Mouse (Mus musculus) CH12.LX (cell line): Measurements from ENCODE around the gene Ehd1. TPM values are rescaled to one million over a fixed set of nuclear protein-coding genes. Genes with fewer than 3 reads are reported as not detected.

Source experiments
- DNase-seq: peaks from one replicate; pipeline ENCODE4 v3.0.0-alpha.2; 2013; ENCODE audit errors: extremely low read depth
- H3K27ac ChIP-seq: 2 replicates; pipeline ENCODE4 v1.5.1; 2012; ENCODE audit warnings: low read depth, mild to moderate bottlenecking, control low read depth, moderate library complexity; ENCODE audit not compliant: insufficient read depth
- H3K27me3 ChIP-seq: replicated peaks from 2 replicates; pipeline ENCODE3; 2012; ENCODE audit warnings: inconsistent platforms
- H3K36me3 ChIP-seq, 2 experiments: replicated peaks in 1 of 2; 2 replicates each; pipeline versions ENCODE3 to v1.6.1; 2012; ENCODE audit warnings: inconsistent platforms in 1 of 2, low read length in 1 of 2, mild to moderate bottlenecking in 1 of 2, mixed read lengths in 1 of 2, moderate library complexity in 1 of 2; ENCODE audit not compliant: control insufficient read depth in 1 of 2, insufficient read depth in 1 of 2
- H3K4me1 ChIP-seq, 2 experiments: 2 replicates each; pipeline ENCODE4 v1.6.1; 2012; ENCODE audit warnings: inconsistent platforms in 1 of 2, moderate library complexity in 1 of 2; ENCODE audit not compliant: insufficient read depth in 2 of 2, control insufficient read depth in 1 of 2
- H3K4me2 ChIP-seq: 2 replicates; pipeline ENCODE4 v1.6.1; 2012; ENCODE audit warnings: low read depth, mild to moderate bottlenecking, control low read depth; ENCODE audit not compliant: poor library complexity, insufficient read depth, severe bottlenecking
- H3K4me3 ChIP-seq, 3 experiments: fragments of 150-350 bp in 1 of 3; sonication (generic) in 1 of 3; replicated peaks in 1 of 3; 2 replicates each; pipeline versions ENCODE3 to v1.5.1; 2011 to 2012; ENCODE audit warnings: low read depth in 2 of 3, low read length in 2 of 3, mild to moderate bottlenecking in 2 of 3, moderate library complexity in 2 of 3, control low read depth in 1 of 3, improper control_type of control experiment in 1 of 3, inconsistent platforms in 1 of 3, mixed read lengths in 1 of 3; ENCODE audit not compliant: poor library complexity in 1 of 3
- H3K79me2 ChIP-seq: replicated peaks from 2 replicates; pipeline ENCODE4 v1.6.1; 2012; ENCODE audit warnings: mild to moderate bottlenecking, moderate library complexity; ENCODE audit not compliant: control insufficient read depth, poor library complexity, insufficient read depth, severe bottlenecking; ENCODE audit errors: extremely low read depth
- H3K9ac ChIP-seq: 2 replicates; pipeline ENCODE4 v1.6.1; 2012; ENCODE audit warnings: low read depth, mild to moderate bottlenecking, control low read depth, moderate library complexity; ENCODE audit not compliant: insufficient read depth
- H3K9me3 ChIP-seq: replicated peaks from 2 replicates; pipeline ENCODE3; 2012; ENCODE audit warnings: low read length, inconsistent platforms, mixed read lengths
- CHD1 ChIP-seq: IDR thresholded peaks from 2 replicates; pipeline ENCODE4 v1.6.1; 2012; ENCODE audit warnings: low read depth, low read length, improper control_type of control experiment, inconsistent platforms
- E2F4 ChIP-seq: IDR thresholded peaks from 2 replicates; pipeline ENCODE4 v1.6.1; 2011; ENCODE audit warnings: low read depth, low read length, improper control_type of control experiment; ENCODE audit not compliant: insufficient replicate concordance
- ETS1 ChIP-seq: conservative IDR thresholded peaks from 2 replicates; pipeline ENCODE4 v1.6.1; 2012; ENCODE audit warnings: low read depth, mild to moderate bottlenecking, inconsistent platforms, low read length, improper control_type of control experiment, moderate library complexity
- GABPA ChIP-seq: IDR thresholded peaks from 2 replicates; pipeline ENCODE4 v1.6.1; 2012; ENCODE audit warnings: low read depth, low read length, improper control_type of control experiment, inconsistent platforms; ENCODE audit not compliant: insufficient replicate concordance
- IRF4 ChIP-seq: IDR thresholded peaks from 2 replicates; pipeline ENCODE4 v1.6.1; 2014; ENCODE audit warnings: low read depth, mild to moderate bottlenecking, inconsistent platforms, low read length, improper control_type of control experiment
- MAX ChIP-seq: IDR thresholded peaks from 2 replicates; pipeline ENCODE4 v1.6.1; 2011; ENCODE audit warnings: low read length, improper control_type of control experiment
- MEF2A ChIP-seq: IDR thresholded peaks from 2 replicates; pipeline ENCODE4 v1.6.1; 2014; ENCODE audit warnings: low read depth, mild to moderate bottlenecking, inconsistent platforms, low read length, improper control_type of control experiment, borderline replicate concordance
- POLR2A ChIP-seq: IDR thresholded peaks from 2 replicates; pipeline ENCODE4 v1.6.1; 2011; ENCODE audit warnings: low read depth, mild to moderate bottlenecking, improper control_type of control experiment, low read length
- RAD21 ChIP-seq: IDR thresholded peaks from 2 replicates; pipeline ENCODE4 v1.6.1; 2011; ENCODE audit warnings: low read depth, mild to moderate bottlenecking, low read length, improper control_type of control experiment, moderate library complexity
- SIN3A ChIP-seq: IDR thresholded peaks from 2 replicates; pipeline ENCODE4 v1.6.1; 2012; ENCODE audit warnings: low read length, improper control_type of control experiment, inconsistent platforms
- SMC3 ChIP-seq: IDR thresholded peaks from 2 replicates; pipeline ENCODE4 v1.6.1; 2011; ENCODE audit warnings: low read depth, low read length, improper control_type of control experiment
- ZC3H11A ChIP-seq: IDR thresholded peaks from 2 replicates; pipeline ENCODE4 v1.6.1; 2012; ENCODE audit warnings: low read depth, mild to moderate bottlenecking, inconsistent platforms, low read length, improper control_type of control experiment
- dilution Hi-C: fragments of 300-500 bp; cut with MboI; formaldehyde crosslinking; loops from 2 replicates; pipeline ENCODE4 v1.14.3; 2020; ENCODE audit warnings: low sequenced_read_pairs; ENCODE audit not compliant: extremely low pct_unique_long_range_greater_than_20kb, extremely low pct_ligation_motif_present
- in situ Hi-C: fragments of 300-500 bp; cut with MboI; formaldehyde crosslinking; loops from 3 replicates; pipeline ENCODE4 v1.14.3; 2019; ENCODE audit warnings: low sequenced_read_pairs, low pct_ligation_motif_present, low pct_unique_long_range_greater_than_20kb, mixed read lengths
- polyA plus RNA-seq: library from polyadenylated mRNA; unstranded; fragments of >175 nt; gene quantifications from 2 replicates; pipeline ENCODE4 v1.2.1, GENCODE M21; 2012; ENCODE audit warnings: low read depth; ENCODE audit not compliant: insufficient read length
- total RNA-seq, 2 experiments: library from RNA; depleted of rRNA; stranded (reverse); fragments of 300-350 nt in 1 of 2; fragments of >200 nt in 1 of 2; gene quantifications; 2 replicates each; pipeline ENCODE4 v1.2.3; 2012 to 2014

Gene Ehd1
- total and polyA plus RNA-seq, 3 experiments: 131 to 400 (median 245) TPM

DNA sequence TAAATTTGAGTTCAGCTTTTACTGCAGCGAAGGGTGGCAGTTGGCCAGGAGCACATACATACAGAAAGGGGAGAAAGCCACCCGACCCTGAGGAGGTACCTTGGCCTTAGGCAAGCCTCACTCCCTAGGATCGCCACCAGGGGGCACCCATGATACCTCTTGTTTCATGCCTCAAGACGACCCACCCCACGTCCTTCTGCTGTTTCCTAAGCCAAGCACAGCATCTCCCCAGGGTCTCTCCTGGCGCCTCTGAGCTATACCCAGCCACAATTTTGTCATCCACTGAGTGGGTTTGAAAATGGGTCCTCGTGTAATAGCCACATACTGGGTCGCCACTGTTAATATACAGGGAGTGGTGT is 8.4 kb upstream of the Ehd1 start (continued):
- TF ChIP-seq ZC3H11A: peak; percentile 90

DNA sequence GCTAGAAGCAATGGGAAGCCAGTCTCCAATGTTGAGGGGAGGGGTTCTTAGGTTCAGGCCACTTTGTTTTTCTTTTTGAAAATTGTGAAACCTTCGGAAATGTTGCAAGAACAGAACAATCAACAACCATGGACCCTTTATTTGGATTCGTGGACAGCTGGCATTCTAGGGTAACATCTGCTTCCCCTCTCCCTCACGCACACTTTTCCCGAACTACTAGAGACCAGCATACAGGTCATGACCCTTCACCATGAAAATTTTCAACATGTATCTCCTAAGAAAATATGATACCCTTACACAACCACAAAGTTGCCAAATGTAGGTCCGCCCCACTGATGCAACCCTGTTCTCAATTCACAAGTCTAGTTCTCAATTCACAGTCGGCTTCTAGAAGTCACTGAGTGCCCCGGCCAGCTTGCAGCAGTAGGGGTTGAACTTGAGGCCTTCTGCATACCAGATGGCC is 7.8 kb upstream of the Ehd1 start:
- H3K4me3 ChIP-seq: no peak overlapping the region
- dilution Hi-C loops (no loop called here), in situ Hi-C loops (no loop called here)
- no peak for TF ChIP-seq SMC3
- no peak for TF ChIP-seq CHD1
- TF ChIP-seq MAX: no peak
- no peak for TF ChIP-seq MEF2A
- TF ChIP-seq SIN3A: no peak
- TF ChIP-seq ETS1: no peak
- TF ChIP-seq E2F4: no peak
- H3K4me1 ChIP-seq: peaks cover 9 to 33% of the 10 kb centered on the region in 2 experiments
- H3K27me3 ChIP-seq: peaks cover 2% of the 10 kb centered on the region
- H3K4me2 ChIP-seq: 0 out of 2 replicates have a peak overlapping the region, but pooled peaks have one; percentile 10
- H3K9ac ChIP-seq: no peak overlapping the region; the same call in 1 of the 2 replicates
- H3K36me3 ChIP-seq: peaks cover 0 to 2% of the 10 kb centered on the region in 2 experiments
- H3K27ac ChIP-seq: peak overlapping the region; percentile 3; the same call in 1 of the 2 replicates
- no peak for DNase-seq
- H3K9me3 ChIP-seq: no peaks in the 10 kb centered on the region
- no peaks in the 10 kb centered on the region for H3K79me2 ChIP-seq

DNA sequence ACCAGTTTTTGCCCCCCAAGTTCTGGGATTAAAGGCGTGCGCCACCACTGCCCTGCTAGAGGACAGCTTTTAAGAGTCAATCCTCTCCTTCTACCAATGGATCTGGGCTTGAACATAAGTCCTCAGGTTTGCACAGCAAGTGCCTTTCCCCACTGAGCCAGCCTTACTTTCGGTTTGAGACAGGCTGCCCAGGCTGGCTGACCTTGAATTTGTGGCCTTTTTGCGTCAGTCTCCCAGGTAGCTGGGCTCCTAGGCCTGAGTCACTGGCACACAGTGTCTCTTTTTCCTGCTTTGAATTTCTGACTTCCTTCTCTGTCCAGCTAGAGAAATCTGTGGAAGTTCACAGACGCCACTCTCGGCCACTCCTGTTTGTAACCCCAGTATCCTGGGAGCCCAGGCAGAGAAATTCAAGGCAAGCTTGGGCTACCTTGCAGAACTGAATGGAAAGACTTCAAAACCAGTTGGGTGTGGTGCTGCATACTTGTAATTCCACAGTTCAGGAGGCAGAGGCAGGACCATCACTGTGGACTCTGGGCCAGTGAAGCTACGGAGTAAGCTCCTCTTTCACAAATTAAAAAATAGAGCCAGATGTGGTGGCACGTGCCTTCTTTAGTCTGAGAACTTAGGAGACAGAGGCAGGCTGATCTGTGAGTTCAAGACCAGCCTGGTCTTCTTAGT is 6.6 kb upstream of the Ehd1 start:
- Histone ChIP-seq H3K4me1 (peaks cover 19 to 45% of the 10 kb centered on the region in 2 experiments), H3K36me3 (peaks cover 0 to 4% of the 10 kb centered on the region in 2 experiments), H3K27ac (peak overlapping the region; percentile 30; the same call in 1 of the 2 replicates), H3K9me3 (no peaks in the 10 kb centered on the region), H3K27me3 (peaks cover 2% of the 10 kb centered on the region), H3K4me3 (no peak overlapping the region), H3K79me2 (no peaks in the 10 kb centered on the region; the same call in 1 of the 2 replicates), H3K4me2 (no peak overlapping the region), H3K9ac (peak overlapping the region; percentile 15; the same call in 1 of the 2 replicates)
- TF ChIP-seq IRF4 (peak; percentile 66; the same call in 1 of the 2 replicates), GABPA (no peak), RAD21 (no peak), POLR2A (no peak), E2F4 (no peak)
- in situ Hi-C loops (no loop called here), dilution Hi-C loops (no loop called here)
- DNase-seq: no peak
